Comparison of ENCODE assay signal across 12 mouse cellular contexts in the genomic region with DNA sequence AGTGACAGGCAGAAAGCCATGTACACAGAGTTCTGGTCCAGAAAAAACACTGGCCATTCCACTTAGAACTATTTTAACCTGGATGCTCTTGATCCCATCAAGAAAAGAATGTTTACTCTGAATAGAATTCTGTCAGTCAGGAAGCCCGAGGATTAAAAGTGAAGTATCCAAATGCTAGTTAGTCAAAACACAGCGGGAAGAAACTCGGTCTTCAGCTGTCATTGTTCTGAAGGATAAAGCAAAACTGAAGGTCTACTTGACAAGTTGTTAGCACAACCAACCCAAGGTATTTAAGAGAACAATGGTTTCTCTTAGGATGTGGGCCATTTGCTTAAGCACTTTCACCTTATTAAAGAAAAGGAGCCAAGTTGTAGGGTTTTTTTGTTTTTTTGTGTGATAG.
"Had no signal": no experiment of that assay in that cellular context is flagged by ENCODE, and none has a peak within 500 bp of the region (broad histone marks: within the 10 kb centered on the region; RNA-seq: fewer than 3 reads in every experiment).

No protein-coding gene starts in this region.

- ATAC-seq: midbrain, embryonic 15.5 days had no signal

- H3K27ac ChIP-seq: kidney, embryonic 15.5 days; left cerebral cortex, adult 2 months; midbrain, embryonic 12.5 days; midbrain, embryonic 15.5 days had no signal

- H3K9ac ChIP-seq: kidney, embryonic 15.5 days; midbrain, embryonic 12.5 days; midbrain, embryonic 15.5 days had no signal

- DNase-seq: kidney, adult 8-10 months; kidney, postnatal 10 days; kidney, postnatal 36 days; layer of hippocampus, postnatal 36 days; liver, embryonic 13.5 days; lung, adult 2 months; lung, postnatal 4 days; thymus, adult 18-20 months had no signal

- H3K27me3 ChIP-seq: kidney, embryonic 15.5 days; liver, embryonic 13.5 days; midbrain, embryonic 12.5 days; midbrain, embryonic 15.5 days had no signal

- H3K9me3 ChIP-seq: kidney, embryonic 15.5 days; liver, embryonic 13.5 days; midbrain, embryonic 12.5 days; midbrain, embryonic 15.5 days had no signal

- H3K4me3 ChIP-seq: left cerebral cortex, adult 2 months; liver, embryonic 13.5 days; midbrain, embryonic 12.5 days; midbrain, embryonic 15.5 days had no signal

- H3K36me3 ChIP-seq: kidney, embryonic 15.5 days; midbrain, embryonic 12.5 days; midbrain, embryonic 15.5 days had no signal
